Mouse (Mus musculus) E14TG2a.4 (cell line): Measurements from ENCODE around the gene Heatr5a.

ENCODE experiments used
- H3K27me3 ChIP-seq: 2 replicates; pipeline ENCODE4 v1.6.1; 2014; ENCODE audit warnings: low read length, control low read depth; ENCODE audit not compliant: insufficient read depth
- H3K36me3 ChIP-seq: 2 replicates; pipeline ENCODE4 v1.6.1; 2014; ENCODE audit warnings: low read length, control low read depth; ENCODE audit not compliant: insufficient read depth
- H3K4me1 ChIP-seq: replicated peaks from 2 replicates; pipeline ENCODE4 v1.6.1; 2014; ENCODE audit warnings: low read depth, low read length, control low read depth
- H3K4me3 ChIP-seq: replicated peaks from 2 replicates; pipeline ENCODE4 v1.5.1; 2014; ENCODE audit warnings: mild to moderate bottlenecking, low read length
- H3K9me3 ChIP-seq: 2 replicates; pipeline ENCODE4 v1.6.1; 2014; ENCODE audit warnings: low read length, control low read depth
- CTCF ChIP-seq: conservative IDR thresholded peaks from 2 replicates; pipeline ENCODE4 v1.5.1; 2014; ENCODE audit warnings: low read length
- NANOG ChIP-seq: IDR thresholded peaks from 2 replicates; pipeline ENCODE4 v1.6.1; 2014; ENCODE audit warnings: borderline replicate concordance, low read length, mixed read lengths
- POU5F1 ChIP-seq: IDR thresholded peaks from 2 replicates; pipeline ENCODE4 v1.6.1; 2014; ENCODE audit warnings: low read length, borderline replicate concordance

Heatr5a gene

DNA sequence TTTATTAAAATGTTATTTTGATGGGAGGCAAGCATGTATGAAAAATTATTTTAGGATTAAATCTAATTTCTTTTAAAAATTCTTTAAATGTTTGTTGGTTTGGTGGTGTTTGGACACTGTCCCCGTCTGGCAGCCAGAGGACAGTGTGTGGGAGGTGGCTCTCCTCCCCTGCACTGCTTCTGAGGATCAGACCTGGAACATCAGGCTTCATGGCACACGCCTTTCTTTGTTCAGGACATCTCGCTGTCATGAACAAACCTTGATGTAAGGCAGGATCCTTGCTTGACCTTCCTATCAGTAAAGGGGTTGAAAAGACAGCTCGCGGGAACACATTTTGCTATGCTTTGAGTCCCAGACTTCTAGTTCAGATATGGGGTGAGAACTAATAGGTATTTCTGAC, 61.9 kb downstream of the Heatr5a start:
- Histone ChIP-seq H3K4me1 (no peaks in the 10 kb centered on the region), H3K4me3 (no peak overlapping the region), H3K27me3 (no peaks in the 10 kb centered on the region), H3K9me3 (no peaks in the 10 kb centered on the region), H3K36me3 (peaks cover 13% of the 10 kb centered on the region)
- TF ChIP-seq POU5F1: no peak
- no peak for TF ChIP-seq NANOG
- no peak for TF ChIP-seq CTCF

DNA sequence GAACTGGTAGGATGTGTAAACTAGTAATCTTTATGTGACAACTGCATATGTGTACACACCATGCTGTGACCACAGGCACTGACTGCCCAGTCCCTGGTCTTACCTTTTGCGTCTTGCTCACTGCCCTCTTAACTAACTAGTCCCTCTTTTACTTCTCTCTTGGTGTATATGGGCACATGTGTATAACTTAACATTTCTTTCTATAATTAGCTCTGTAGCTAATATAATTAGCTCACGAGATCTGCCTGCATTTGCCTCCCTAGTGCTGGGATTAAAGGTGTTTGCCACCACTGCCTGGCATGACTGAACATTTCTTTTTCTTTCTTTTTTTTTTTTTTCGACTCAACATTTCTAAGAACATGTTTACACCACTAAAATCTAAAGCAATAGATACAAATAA, 63.6 kb downstream of the Heatr5a start:
- no peak overlapping the region for H3K4me3 ChIP-seq
- no peaks in the 10 kb centered on the region for H3K4me1 ChIP-seq
- TF ChIP-seq CTCF (no peak), POU5F1 (no peak), NANOG (no peak)
- H3K36me3 ChIP-seq: peaks cover 4% of the 10 kb centered on the region; the same call in 1 of the 2 replicates
- H3K9me3 ChIP-seq: no peaks in the 10 kb centered on the region
- H3K27me3 ChIP-seq: no peaks in the 10 kb centered on the region

DNA sequence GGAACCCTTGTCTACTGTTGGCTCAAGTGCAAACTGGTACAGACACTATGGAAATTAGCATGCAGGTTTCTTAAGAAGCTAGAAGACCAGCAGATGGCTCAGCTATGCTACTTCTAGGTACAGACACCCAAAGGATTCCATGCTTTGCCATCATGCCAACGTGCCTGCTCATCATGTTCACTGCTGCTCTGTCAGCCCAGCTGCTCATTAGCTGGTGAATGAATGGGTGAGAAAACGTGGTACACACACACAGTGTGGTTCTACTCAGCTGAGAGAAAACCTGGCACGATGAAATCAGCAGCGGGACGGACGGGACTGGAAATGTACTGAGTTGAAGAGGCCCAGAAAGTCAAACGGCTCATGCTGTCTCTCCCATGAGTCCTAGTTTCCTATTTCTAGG, 70.6 kb downstream of the Heatr5a start:
- no peak for TF ChIP-seq NANOG
- TF ChIP-seq POU5F1: no peak
- TF ChIP-seq CTCF: no peak
- H3K36me3 ChIP-seq: peaks cover 33% of the 10 kb centered on the region

GRCm38 (mm10) chr12:51896901-51897300, 74.2 kb downstream of the Heatr5a start:
- Histone ChIP-seq H3K27me3 (no peaks in the 10 kb centered on the region), H3K4me3 (no peak overlapping the region), H3K9me3 (no peaks in the 10 kb centered on the region), H3K4me1 (no peaks in the 10 kb centered on the region), H3K36me3 (peaks cover 48% of the 10 kb centered on the region)
- no peak for TF ChIP-seq POU5F1
- no peak for TF ChIP-seq CTCF
- no peak for TF ChIP-seq NANOG

More for the DNA sequence above, 70.6 kb downstream of the Heatr5a start:
- H3K27me3 ChIP-seq: no peaks in the 10 kb centered on the region
- no peaks in the 10 kb centered on the region for H3K9me3 ChIP-seq
- H3K4me3 ChIP-seq: no peak overlapping the region
- H3K4me1 ChIP-seq: no peaks in the 10 kb centered on the region

- TF ChIP-seq CTCF (no peak), NANOG (no peak), POU5F1 (no peak)
- Histone ChIP-seq H3K36me3 (peaks cover 64% of the 10 kb centered on the region), H3K27me3 (no peaks in the 10 kb centered on the region), H3K4me1 (no peaks in the 10 kb centered on the region), H3K9me3 (no peaks in the 10 kb centered on the region), H3K4me3 (no peak overlapping the region)
These were observed 82.5 kb downstream of the Heatr5a start for GRCm38 (mm10) chr12:51888609-51889008.

- Histone ChIP-seq H3K27me3 (no peaks in the 10 kb centered on the region), H3K4me1 (no peaks in the 10 kb centered on the region), H3K36me3 (peaks cover 66% of the 10 kb centered on the region), H3K9me3 (no peaks in the 10 kb centered on the region), H3K4me3 (no peak overlapping the region)
- no peak for TF ChIP-seq POU5F1
- no peak for TF ChIP-seq CTCF
- no peak for TF ChIP-seq NANOG
These were observed 83.5 kb downstream of the Heatr5a start for GRCm38 (mm10) chr12:51887301-51888290.

GRCm38 (mm10) chr12:51886369-51886768, 84.8 kb downstream of the Heatr5a start:
- no peaks in the 10 kb centered on the region for H3K9me3 ChIP-seq
- no peak for TF ChIP-seq POU5F1
- TF ChIP-seq CTCF: no peak
- no peak for TF ChIP-seq NANOG
- no peak overlapping the region for H3K4me3 ChIP-seq
- H3K4me1 ChIP-seq: no peaks in the 10 kb centered on the region
- no peaks in the 10 kb centered on the region for H3K27me3 ChIP-seq
- H3K36me3 ChIP-seq: peaks cover 65% of the 10 kb centered on the region

DNA sequence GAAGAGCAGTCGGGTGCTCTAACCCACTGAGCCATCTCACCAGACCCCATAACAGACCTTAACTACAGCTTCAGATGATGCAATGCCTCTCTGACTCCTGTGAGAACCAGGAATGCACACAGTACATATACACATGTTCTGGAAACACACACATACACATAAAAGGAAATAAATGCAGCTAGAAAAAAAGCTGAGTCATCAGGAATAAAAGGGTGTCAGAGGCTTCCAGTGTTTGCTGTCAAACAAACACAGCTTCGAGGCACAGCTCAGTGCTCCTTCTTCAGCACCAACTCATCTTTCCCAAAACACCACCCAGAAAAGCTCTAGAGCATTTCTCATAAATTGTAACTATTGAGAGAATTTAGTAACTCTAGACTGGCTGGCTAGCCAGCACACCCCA, 86.3 kb downstream of the Heatr5a start:
- H3K4me3 ChIP-seq: no peak overlapping the region
- H3K9me3 ChIP-seq: no peaks in the 10 kb centered on the region
- TF ChIP-seq NANOG: no peak
- no peak for TF ChIP-seq CTCF
- TF ChIP-seq POU5F1: no peak
- no peaks in the 10 kb centered on the region for H3K27me3 ChIP-seq
- peaks cover 62% of the 10 kb centered on the region for H3K36me3 ChIP-seq
- H3K4me1 ChIP-seq: no peaks in the 10 kb centered on the region
